Mouse (Mus musculus) CD4-positive helper T cell, adult 2 months (primary cell): ENCODE measurements around the gene Gltpd2.
"Not testable (repeated sequence)": the region's sequence is repeated elsewhere in the genome, so short reads cannot be mapped to it uniquely, and the experiment has no call there.

Source experiments
- DNase-seq: peaks from one replicate; pipeline ENCODE4 v3.0.0-alpha.2; 2012; ENCODE audit warnings: low read depth, missing footprints, low spot score

Gene Gltpd2

DNA sequence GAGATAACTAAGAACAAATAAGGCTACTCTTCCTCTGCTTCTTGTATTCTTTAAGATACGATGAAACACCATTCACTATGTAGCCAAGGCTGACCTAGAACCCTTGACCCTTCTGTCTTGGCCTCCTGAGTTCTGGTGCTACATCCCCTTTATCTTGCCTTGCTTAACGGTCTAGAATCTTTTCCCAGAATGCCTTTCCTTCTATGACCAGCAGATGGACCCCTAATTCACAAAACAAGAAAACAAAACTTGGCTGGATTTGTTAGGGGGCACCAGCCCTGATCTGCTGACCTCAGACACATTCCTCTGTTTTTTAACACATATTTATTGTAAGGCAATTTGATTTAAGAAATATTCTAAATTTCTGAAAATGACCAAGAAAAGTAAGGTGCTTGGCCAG, 2.6 kb upstream of the Gltpd2 start:
- DNase-seq = peak; percentile 62

DNA sequence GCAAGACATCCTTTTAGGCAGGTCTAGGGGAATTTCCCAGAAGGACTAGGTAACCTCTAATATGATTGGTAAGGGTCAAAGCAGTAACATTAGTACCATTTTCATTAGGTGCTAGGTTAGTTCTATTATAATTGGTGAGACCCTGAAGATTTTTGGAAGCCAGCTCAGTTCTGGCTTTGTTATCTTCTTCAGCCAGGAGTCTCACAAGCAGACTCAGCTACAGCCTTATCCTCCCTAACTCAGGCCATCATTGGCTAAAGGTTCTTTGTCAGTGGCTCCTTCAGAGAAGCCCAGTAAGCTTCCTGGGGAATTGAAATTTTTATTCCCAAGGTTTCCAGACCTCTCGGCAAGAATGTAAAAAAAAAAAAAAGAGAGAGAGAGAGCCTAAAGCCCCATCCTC, 560 bp upstream of the Gltpd2 start:
- DNase-seq = no peak

DNA sequence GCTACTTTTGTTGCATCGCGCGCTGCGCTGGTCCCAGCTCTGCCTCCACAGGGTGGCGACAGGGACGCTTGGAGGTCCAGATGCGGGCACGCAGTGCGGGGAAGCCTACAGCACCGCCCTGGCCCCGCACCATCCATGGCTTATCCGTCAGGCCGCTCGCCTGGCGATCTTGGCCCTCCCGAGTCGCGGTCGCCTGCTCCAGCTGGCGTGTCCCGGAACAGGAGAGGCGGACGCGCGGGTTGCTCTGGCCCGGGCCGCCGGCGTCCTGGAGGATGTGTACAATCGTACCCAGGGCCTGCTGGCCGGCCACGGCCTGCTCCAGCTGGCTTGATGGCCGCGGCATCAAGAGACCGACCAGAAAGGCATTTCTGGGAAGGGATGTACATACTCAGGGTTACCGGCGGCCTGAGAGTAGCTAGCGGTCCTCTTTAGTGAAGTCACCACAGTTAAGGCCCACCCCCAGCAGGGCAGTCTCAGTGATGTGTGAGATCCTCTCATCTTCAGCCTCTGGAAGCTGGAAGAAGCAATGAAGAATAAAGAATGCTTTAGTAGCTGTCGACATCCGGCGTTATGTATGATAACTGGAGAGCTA, 1.3 kb downstream of the Gltpd2 start:
- no peak for DNase-seq

- not testable (repeated sequence) for DNase-seq
Observed at GRCm38 (mm10) chr11:70523306-70523989, 4.5 kb downstream of the Gltpd2 start.

- no peak for DNase-seq
Observed at GRCm38 (mm10) chr11:70524782-70525181, 5.8 kb downstream of the Gltpd2 start.

- peak; percentile 97 for DNase-seq
Observed at GRCm38 (mm10) chr11:70525184-70525678, 6.2 kb downstream of the Gltpd2 start, which contains the start of gene Psmb6. Gene Psmb6, plus strand, starts transcription at chr11:70525367.

- DNase-seq = no peak
Observed at GRCm38 (mm10) chr11:70525726-70526125, 6.7 kb downstream of the Gltpd2 start.

DNA sequence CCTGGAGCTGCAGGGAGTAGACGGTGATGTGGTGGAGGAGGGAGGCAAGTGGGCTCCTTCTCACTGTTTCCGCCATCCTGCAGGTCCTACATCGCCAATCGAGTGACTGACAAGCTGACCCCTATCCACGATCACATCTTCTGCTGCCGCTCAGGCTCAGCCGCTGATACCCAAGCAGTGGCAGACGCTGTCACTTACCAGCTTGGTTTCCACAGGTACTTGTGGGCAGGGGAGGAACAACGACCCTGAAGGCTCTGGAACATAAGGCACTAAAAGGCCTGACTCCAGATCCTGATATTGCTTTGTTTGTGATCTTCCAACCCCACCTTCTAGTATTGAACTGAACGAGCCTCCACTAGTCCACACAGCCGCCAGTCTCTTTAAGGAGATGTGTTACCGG, 7.2 kb downstream of the Gltpd2 start:
- DNase-seq = no peak

DNA sequence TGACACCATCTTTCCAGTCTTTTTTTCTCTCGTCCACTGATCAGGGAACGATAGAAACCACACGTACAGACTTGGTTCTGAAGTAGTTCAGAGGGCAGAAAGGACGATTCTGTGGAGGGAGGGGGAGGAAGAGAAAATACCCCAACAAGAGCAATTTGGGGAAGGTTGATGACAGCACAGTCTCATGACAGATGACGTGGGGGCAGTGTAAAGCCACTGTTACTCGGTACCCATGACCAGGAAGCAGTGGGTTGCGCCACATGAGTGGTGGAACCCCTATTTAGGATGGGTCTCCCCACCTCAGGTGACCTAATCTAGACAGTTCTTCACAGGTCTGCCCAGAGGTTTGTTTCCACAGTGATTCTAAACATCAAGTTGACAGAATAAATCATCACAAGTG, 9.6 kb downstream of the Gltpd2 start:
- no peak for DNase-seq

GRCm38 (mm10) chr11:70531065-70531464, 12.1 kb downstream of the Gltpd2 start:
- not testable (repeated sequence) for DNase-seq

DNA sequence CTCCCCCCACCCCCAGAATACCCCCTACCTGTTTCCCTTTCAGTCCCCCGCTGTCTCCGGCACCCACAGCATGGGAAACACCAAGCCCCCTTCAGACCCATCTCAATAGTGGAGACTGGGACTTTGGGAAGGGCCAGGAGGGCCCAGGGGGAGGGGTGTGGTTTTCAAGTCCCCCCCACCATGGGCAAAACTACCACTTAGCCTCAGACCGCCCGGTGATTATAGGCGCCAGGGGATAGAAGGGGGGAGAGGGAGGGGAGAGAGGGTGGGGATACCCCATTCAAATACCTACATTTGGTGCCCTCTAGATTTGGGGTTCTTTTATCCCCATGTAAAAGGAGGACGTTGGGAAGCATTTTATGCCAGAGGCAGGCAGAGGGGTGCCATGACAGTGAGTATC, 13.8 kb downstream of the Gltpd2 start, which contains the start of gene Gm40193:
TSS of gene Gm40193 (minus strand) at position 101 of the 400 bp plus-strand sequence.
- no peak for DNase-seq

GRCm38 (mm10) chr11:70539423-70539822, 20.4 kb downstream of the Gltpd2 start:
- DNase-seq = no peak

DNA sequence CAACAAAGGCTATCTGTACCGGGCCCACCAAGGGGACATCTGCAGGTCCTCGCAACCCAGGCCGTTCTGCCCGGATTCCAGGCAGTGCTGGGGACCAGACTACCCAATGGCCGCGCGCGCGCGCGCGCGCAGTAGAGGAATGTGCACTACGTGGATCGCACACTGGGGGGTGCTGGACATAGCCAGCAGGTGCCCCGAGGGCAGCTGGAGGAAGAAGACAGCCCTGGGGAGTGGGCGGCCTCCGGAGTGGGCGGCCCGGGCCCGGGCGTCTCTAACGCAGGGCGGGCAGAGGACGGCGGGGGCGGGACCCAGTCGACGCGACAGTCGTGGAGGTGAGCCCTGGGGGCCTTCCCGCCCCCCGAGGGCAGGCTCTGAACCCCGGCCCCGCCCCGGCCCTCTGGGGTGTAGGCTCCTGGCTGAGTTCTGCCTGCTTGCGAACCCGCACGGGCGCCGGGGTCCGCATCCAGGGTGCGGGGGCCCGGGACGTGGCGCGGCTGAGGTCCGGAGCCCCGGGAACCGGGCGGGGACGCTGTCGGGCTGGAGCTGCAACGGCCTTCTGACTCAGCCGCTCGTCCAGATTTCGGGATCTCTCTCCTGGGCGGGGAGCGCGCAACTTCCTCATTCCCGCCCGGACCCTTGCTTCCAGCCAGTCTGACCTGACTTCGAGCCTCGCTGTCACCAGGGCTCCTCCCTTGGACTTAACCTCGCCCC, 21.0 kb downstream of the Gltpd2 start, which contains the start of gene Pld2:
TSS of gene Pld2 (plus strand) at position 188 of the 711 bp plus-strand sequence.
- DNase-seq = peak; percentile 93

GRCm38 (mm10) chr11:70540928-70541327, 21.9 kb downstream of the Gltpd2 start:
- DNase-seq = no peak

GRCm38 (mm10) chr11:70541415-70541814, 22.4 kb downstream of the Gltpd2 start:
- DNase-seq = no peak

- no peak for DNase-seq
Observed at GRCm38 (mm10) chr11:70544496-70544895, 25.5 kb downstream of the Gltpd2 start.

DNA sequence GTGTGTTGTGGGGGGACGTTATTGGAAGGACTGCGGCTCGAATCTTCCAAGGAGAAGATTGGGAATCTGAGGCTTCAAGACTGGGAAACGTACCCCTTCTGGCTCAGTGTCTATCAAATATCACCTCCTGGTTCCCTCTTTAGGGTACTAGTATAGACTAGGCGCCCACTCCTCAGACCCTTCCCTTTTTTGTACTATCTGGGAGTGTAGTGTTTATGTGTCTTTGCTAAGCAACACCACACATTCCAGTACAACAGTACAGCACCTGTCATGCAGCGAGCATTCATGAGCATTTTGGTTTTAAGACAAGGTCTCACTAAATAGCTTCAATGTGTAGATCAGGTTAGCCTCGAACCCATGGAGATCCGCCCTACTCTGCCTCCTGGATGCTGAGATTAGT, 32.5 kb downstream of the Gltpd2 start:
- DNase-seq = no peak

GRCm38 (mm10) chr11:70553940-70554339, 34.9 kb downstream of the Gltpd2 start:
- DNase-seq = no peak

GRCm38 (mm10) chr11:70557545-70557944, 38.5 kb downstream of the Gltpd2 start:
- no peak for DNase-seq

GRCm38 (mm10) chr11:70561937-70562286, 42.9 kb downstream of the Gltpd2 start:
- DNase-seq = peak; percentile 21

DNA sequence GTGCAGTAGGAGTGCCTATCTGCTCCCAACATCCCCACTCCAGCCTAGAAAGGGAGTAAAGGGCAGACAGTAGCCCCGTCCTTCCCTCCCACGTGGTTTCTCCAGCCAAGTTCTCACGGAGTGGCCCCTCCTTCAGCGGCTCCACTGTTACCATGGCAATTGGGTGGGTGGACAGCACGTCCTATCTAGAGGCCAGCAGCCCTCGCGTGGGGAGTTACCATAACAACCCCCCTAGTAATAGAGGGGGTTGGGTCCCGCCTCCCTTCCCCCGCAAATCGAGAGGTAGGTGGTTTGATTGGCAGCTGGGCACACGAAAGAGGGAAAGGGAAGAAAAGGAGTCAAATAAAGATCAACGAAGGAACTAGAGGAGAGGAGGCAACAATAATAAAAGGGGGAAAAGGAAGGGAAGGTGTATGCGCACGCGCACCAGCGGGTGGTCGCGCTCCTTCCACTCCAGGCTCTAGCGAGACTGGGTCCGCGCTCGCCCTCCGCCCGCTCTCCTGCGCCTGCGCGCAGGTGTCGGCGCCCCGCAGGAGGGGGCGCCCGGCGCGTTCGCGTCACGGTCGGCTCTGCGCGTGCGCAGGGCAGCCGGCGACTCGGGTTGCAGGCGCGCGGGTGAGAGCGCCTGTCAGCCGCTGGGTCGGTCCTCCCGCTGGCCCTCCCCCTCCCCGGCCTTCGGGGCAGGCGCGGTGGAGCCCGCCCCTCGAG, 43.4 kb downstream of the Gltpd2 start, which contains the start of gene Mink1:
TSS of gene Mink1 (plus strand) at position 595 of the 708 bp plus-strand sequence.
- DNase-seq = peak; percentile 93

GRCm38 (mm10) chr11:70562995-70563469, 44.0 kb downstream of the Gltpd2 start:
- no peak for DNase-seq
